Mouse (Mus musculus) heart, postnatal 0 days (tissue): ENCODE measurements around the gene Itpkc. TPM values are rescaled to one million over a fixed set of nuclear protein-coding genes. Genes with fewer than 3 reads are reported as not detected.

Experiments
- ATAC-seq: fragments of 200-750 bp; cut with Nextera tagmentation; 2 replicates; pipeline ENCODE4 v1.8.0; 2017; ENCODE audit warnings: low read depth, moderate number of reproducible peaks, moderate library complexity; ENCODE audit not compliant: insufficient read depth
- DNase-seq: peaks from one replicate; pipeline ENCODE4 v3.0.0-alpha.2; 2016; ENCODE audit warnings: low spot score
- H3K27ac ChIP-seq: fragments of 300-500 bp; sonication (generic); 2 replicates; pipeline ENCODE4 v1.5.1; 2014; ENCODE audit warnings: low read depth, mild to moderate bottlenecking
- H3K27me3 ChIP-seq: fragments of 300-500 bp; sonication (generic); 2 replicates; pipeline ENCODE4 v1.6.1; 2014; ENCODE audit warnings: low read length, mixed read lengths; ENCODE audit not compliant: control insufficient read depth, insufficient read depth
- H3K36me3 ChIP-seq: fragments of 300-500 bp; sonication (generic); replicated peaks from 2 replicates; pipeline ENCODE4 v1.6.1; 2014; ENCODE audit warnings: low read length, mixed read lengths; ENCODE audit not compliant: control insufficient read depth, insufficient read depth
- H3K4me1 ChIP-seq: fragments of 300-500 bp; sonication (generic); 2 replicates; pipeline ENCODE4 v1.6.1; 2014; ENCODE audit warnings: antibody characterized with exemption; ENCODE audit not compliant: control insufficient read depth, insufficient read depth
- H3K4me2 ChIP-seq: fragments of 300-500 bp; sonication (generic); 2 replicates; pipeline ENCODE4 v1.6.1; 2014; ENCODE audit warnings: low read depth, mild to moderate bottlenecking, low read length, moderate library complexity
- H3K4me3 ChIP-seq: fragments of 300-500 bp; sonication (generic); 2 replicates; pipeline ENCODE4 v1.5.1; 2014; ENCODE audit warnings: low read depth, low read length
- H3K9ac ChIP-seq: fragments of 300-500 bp; sonication (generic); replicated peaks from 2 replicates; pipeline ENCODE4 v1.6.1; 2014; ENCODE audit warnings: low read depth, low read length, mixed read lengths
- H3K9me3 ChIP-seq: fragments of 300-500 bp; sonication (generic); replicated peaks from 2 replicates; pipeline ENCODE4 v1.6.1; 2016; ENCODE audit warnings: low read length; ENCODE audit not compliant: control insufficient read depth
- CTCF ChIP-seq: IDR thresholded peaks from 2 replicates; pipeline ENCODE4 v1.5.1; 2016; ENCODE audit warnings: antibody characterized with exemption, control low read depth, low read depth
- EP300 ChIP-seq: IDR thresholded peaks from 2 replicates; pipeline ENCODE4 v1.6.1; 2016; ENCODE audit warnings: antibody characterized with exemption, low read depth
- WGBS: fragments of 180-500 bp; shearing (Covaris S2); extraction: QIAGEN DNeasy Blood & Tissue Kit; methylation state at CpG from one replicate; pipeline ENCODE4 v1.1.7; 2014; 5-methylcytosine and 5-hydroxymethylcytosine counted together
- polyA plus RNA-seq: library from polyadenylated mRNA; unstranded; fragments of >200 nt; fragmentation: Nextera tagmentation; extraction: Ambion mirVana; gene quantifications from 2 replicates; pipeline ENCODE4 v1.2.1, GENCODE M21; 2015
- total RNA-seq: library from RNA; depleted of rRNA; stranded (reverse); fragments of >200 nt; gene quantifications from 2 replicates; pipeline ENCODE4 v1.2.3, GENCODE M21; 2014; ENCODE audit warnings: low replicate concordance

The Itpkc gene
- total and polyA plus RNA-seq, 2 experiments from 2014 or later = 1.3 to 14.7 TPM

GRCm38 (mm10) chr7:27180036-27180435 lies 48.4 kb downstream of the Itpkc start:
- no peak overlapping the region for H3K4me2 ChIP-seq
- H3K9ac ChIP-seq = no peak overlapping the region
- TF ChIP-seq CTCF (no peak), EP300 (no peak)
- WGBS = 46% methylated on average over 5 of the region's 5 CpGs
- DNase-seq (peak; percentile 66), ATAC-seq (no peak)
- H3K4me1 ChIP-seq = peaks cover 12% of the 10 kb centered on the region
- H3K4me3 ChIP-seq = no peak overlapping the region
- H3K9me3 ChIP-seq = no peaks in the 10 kb centered on the region
- H3K27me3 ChIP-seq = no peaks in the 10 kb centered on the region
- peaks cover 11% of the 10 kb centered on the region; the same call in 1 of the 2 replicates for H3K36me3 ChIP-seq
- no peak overlapping the region for H3K27ac ChIP-seq

DNA sequence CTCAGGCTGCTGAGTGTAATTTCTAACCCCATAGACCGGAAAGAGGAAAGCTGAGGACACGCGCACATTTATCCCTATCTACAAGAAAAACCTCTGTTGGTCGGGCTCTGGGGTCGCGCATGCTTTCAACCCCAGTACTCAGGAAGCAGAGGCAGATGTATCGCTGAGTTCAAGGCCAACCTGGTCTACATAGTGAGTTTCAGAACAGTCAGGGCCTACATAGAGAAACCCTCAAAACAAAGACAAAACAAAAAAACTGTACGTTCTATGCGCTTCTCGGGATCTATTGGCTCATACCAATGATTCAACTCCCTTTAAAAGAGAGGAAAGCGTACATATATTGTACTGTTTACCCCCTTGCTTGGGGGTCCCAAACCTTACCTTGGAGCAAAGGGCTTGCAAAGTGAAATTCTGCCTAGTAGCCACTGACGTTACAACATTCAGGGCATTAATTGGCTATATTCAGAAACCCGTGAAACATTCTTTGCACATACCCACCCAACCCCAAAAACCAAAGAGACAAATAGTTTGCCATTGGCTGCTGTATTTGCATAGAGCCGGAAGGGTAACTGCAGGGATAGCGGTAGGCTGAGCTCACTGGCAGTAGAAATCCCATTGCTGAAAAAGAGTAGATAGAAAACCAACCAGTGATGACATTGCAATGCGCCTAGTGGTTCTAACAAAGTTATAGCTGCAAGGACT lies 49.1 kb downstream of the Itpkc start:
- peak overlapping the region; percentile 75 for H3K27ac ChIP-seq
- WGBS = 43% methylated on average over 16 of the region's 16 CpGs

DNA sequence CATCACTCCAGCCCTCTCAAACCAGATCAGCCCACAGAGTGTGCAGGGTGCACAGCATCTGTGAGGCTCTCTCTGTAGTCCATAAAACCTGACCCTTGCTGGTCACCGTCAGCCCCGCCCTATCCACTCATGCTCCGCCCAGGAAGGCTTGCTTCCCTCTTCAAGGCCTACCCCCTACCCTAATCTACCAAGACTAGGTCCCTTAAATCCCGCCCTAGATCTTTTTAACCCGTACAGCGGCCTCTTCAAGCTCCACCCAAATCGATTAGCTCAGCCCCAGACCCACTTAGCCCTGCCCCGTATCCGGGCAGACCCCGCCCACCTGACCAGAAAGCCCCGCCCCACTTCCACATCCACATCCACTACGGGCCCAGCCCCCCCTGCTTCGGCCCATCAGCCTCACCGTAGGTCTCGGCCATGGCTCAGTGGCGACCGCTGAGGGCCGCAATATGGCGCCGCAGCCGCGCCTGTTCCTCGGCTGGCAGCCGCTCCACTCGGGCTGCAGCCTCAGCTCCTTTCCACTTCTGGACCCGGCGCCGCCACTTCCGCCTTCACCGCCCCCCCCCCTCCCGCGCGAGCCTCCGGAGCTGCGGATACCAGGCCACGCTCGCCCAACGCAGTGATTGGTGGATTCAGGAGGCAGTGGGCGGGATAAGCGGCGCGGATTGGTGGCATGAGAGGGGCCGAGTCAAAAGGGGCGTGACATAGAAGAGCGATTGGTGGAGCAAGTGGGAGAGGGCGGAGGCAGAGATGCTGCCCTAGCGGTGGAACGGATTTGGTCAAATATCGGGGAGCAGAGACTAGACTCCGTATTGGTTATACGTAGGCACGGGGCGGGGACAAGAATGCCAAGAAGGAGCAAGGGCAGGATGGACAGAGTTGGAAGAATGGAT lies 49.9 kb downstream of the Itpkc start, which contains the start of gene Rab4b:
Gene Rab4b, minus strand, starts transcription at position 573 of the 893 bp plus-strand sequence.
- Histone ChIP-seq H3K27ac (peak within 1 kb of the TSS; percentile 94), H3K9me3 (no peaks in the 10 kb centered on the region), H3K4me1 (peaks cover 12% of the 10 kb centered on the region), H3K27me3 (no peaks in the 10 kb centered on the region), H3K36me3 (peaks cover 9% of the 10 kb centered on the region), H3K4me3 (peak within 1 kb of the TSS; percentile 80), H3K4me2 (peak within 1 kb of the TSS; percentile 59), H3K9ac (peak within 1 kb of the TSS; percentile 62)
- DNase-seq = peak; percentile 99
- TF ChIP-seq EP300 (peak; percentile 81), CTCF (peak; percentile 59)
- peak; percentile 97 for ATAC-seq
- under 1% methylated on average over 52 of the region's 53 CpGs for WGBS

More for the DNA sequence above, 49.1 kb downstream of the Itpkc start:
- DNase-seq (no peak), ATAC-seq (no peak)
- Histone ChIP-seq H3K4me3 (peak overlapping the region; percentile 80), H3K36me3 (peaks cover 6% of the 10 kb centered on the region), H3K9me3 (no peaks in the 10 kb centered on the region), H3K27me3 (no peaks in the 10 kb centered on the region), H3K4me2 (peak overlapping the region; percentile 59), H3K4me1 (peaks cover 12% of the 10 kb centered on the region), H3K9ac (no peak overlapping the region)
- TF ChIP-seq CTCF (no peak), EP300 (no peak)

DNA sequence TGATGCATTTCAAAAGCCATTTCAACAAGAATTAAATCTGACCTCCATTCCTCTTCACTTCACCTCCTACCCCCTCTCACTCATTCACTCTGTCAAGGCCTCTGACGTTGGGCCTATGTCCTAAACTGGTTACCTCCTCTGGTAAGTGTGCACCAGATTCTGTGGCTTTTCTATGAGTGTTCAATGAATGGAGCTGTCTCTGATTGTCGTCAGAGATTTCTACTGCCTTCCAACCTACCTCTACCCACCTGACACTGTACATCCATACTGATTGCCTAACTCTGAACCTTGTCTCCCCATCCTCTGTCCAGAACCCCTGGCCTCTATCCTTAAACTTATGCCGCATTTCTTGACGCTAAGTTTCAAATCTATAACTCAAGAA lies 50.5 kb downstream of the Itpkc start:
- peaks cover 15% of the 10 kb centered on the region for H3K36me3 ChIP-seq
- 19% methylated on average over 4 of the region's 4 CpGs for WGBS
- ATAC-seq (no peak), DNase-seq (no peak)
- peak overlapping the region; percentile 80 for H3K4me3 ChIP-seq
- H3K9me3 ChIP-seq = no peaks in the 10 kb centered on the region
- peak overlapping the region; percentile 94 for H3K27ac ChIP-seq
- TF ChIP-seq CTCF = no peak
- no peak for TF ChIP-seq EP300
- peak overlapping the region; percentile 62; the same call in 1 of the 2 replicates for H3K9ac ChIP-seq
- peaks cover 12% of the 10 kb centered on the region for H3K4me1 ChIP-seq
- no peaks in the 10 kb centered on the region for H3K27me3 ChIP-seq
- peak overlapping the region; percentile 59 for H3K4me2 ChIP-seq

- Histone ChIP-seq H3K9ac (no peak overlapping the region), H3K9me3 (no peaks in the 10 kb centered on the region), H3K27me3 (no peaks in the 10 kb centered on the region), H3K4me1 (peaks cover 12% of the 10 kb centered on the region), H3K4me2 (no peak overlapping the region), H3K4me3 (no peak overlapping the region), H3K36me3 (peaks cover 38% of the 10 kb centered on the region), H3K27ac (no peak overlapping the region)
- DNase-seq (no peak), ATAC-seq (no peak)
- WGBS = 56% methylated on average over 7 of the region's 7 CpGs
- no peak for TF ChIP-seq EP300
- no peak for TF ChIP-seq CTCF
These were observed 53.6 kb downstream of the Itpkc start for GRCm38 (mm10) chr7:27174896-27175295.
